Mouse (Mus musculus) brain, embryonic 14.5 days (tissue): Measurements from ENCODE around the gene Axin2.

ENCODE experiments used
- CTCF ChIP-seq: fragments of 200-500 bp; IDR thresholded peaks from 2 replicates; pipeline ENCODE4 v1.5.1; 2012; ENCODE audit warnings: inconsistent platforms, mild to moderate bottlenecking, moderate library complexity, borderline replicate concordance; ENCODE audit not compliant: insufficient read depth, insufficient read length; ENCODE audit errors: extremely low read depth
- POLR2A ChIP-seq: fragments of 200-500 bp; IDR thresholded peaks from 2 replicates; pipeline ENCODE4 v1.6.1; 2012; ENCODE audit warnings: mild to moderate bottlenecking, inconsistent platforms, borderline replicate concordance; ENCODE audit not compliant: poor library complexity, insufficient read depth, insufficient read length, severe bottlenecking; ENCODE audit errors: extremely low read depth

DNA sequence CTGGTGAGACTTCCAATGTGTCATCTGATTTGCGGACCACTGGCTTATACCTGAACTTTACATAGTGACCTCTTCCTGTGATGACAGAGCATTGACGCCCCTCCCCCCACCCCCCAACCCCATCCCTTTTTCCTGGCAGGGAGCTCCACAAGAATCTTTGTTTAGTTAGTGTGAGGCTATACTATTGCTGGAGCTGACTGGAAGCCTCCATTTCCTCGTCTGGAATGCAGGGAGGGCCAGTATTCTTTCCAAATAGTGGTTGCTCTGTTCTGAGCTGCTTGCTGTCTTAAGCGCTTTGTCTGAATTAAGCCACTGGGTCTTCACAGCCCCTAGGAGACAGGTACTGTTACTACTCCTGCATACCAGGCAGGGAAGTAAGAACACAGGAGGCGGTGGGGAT is 53.7 kb downstream of the Axin2 start:
- no peak for TF ChIP-seq POLR2A
- no peak for TF ChIP-seq CTCF
